Mouse (Mus musculus) heart, embryonic 12.5 days (tissue): ENCODE results near the gene Tbk1. TPM values are rescaled to one million over a fixed set of nuclear protein-coding genes. Genes with fewer than 3 reads are reported as not detected.

Source experiments
- ATAC-seq: fragments of 200-750 bp; cut with Nextera tagmentation; 2 replicates; pipeline ENCODE4 v1.8.0; 2017; ENCODE audit warnings: moderate TSS enrichment, moderate library complexity; ENCODE audit not compliant: insufficient number of reproducible peaks, low FRiP score
- H3K27ac ChIP-seq: fragments of 300-500 bp; sonication (generic); 2 replicates; pipeline ENCODE4 v1.5.1; 2016; ENCODE audit warnings: mild to moderate bottlenecking, moderate library complexity; ENCODE audit not compliant: poor library complexity, severe bottlenecking
- H3K27me3 ChIP-seq: fragments of 300-500 bp; sonication (generic); replicated peaks from 2 replicates; pipeline ENCODE4 v1.6.1; 2016; ENCODE audit warnings: mild to moderate bottlenecking, moderate library complexity
- H3K36me3 ChIP-seq: fragments of 300-500 bp; sonication (generic); 2 replicates; pipeline ENCODE4 v1.6.1; 2016; ENCODE audit warnings: mild to moderate bottlenecking, moderate library complexity
- H3K4me1 ChIP-seq: fragments of 300-500 bp; sonication (generic); replicated peaks from 2 replicates; pipeline ENCODE4 v1.6.1; 2016; ENCODE audit warnings: mild to moderate bottlenecking
- H3K4me2 ChIP-seq: fragments of 300-500 bp; sonication (generic); 2 replicates; pipeline ENCODE4 v1.6.1; 2016; ENCODE audit warnings: mild to moderate bottlenecking, moderate library complexity
- H3K4me3 ChIP-seq: fragments of 300-500 bp; sonication (generic); 2 replicates; pipeline ENCODE4 v1.5.1; 2016; ENCODE audit warnings: mild to moderate bottlenecking
- H3K9ac ChIP-seq: fragments of 300-500 bp; sonication (generic); 2 replicates; pipeline ENCODE4 v1.6.1; 2016; ENCODE audit warnings: mild to moderate bottlenecking, moderate library complexity
- H3K9me3 ChIP-seq: fragments of 300-500 bp; sonication (generic); replicated peaks from 2 replicates; pipeline ENCODE4 v1.6.1; 2016; ENCODE audit warnings: mild to moderate bottlenecking, moderate library complexity
- WGBS: fragments of 180-500 bp; shearing (Covaris S2); methylation state at CpG from one replicate; pipeline ENCODE4 v1.1.7; 2016; 5-methylcytosine and 5-hydroxymethylcytosine counted together
- polyA plus RNA-seq: library from polyadenylated mRNA; unstranded; fragments of >200 nt; fragmentation: Nextera tagmentation; extraction: Ambion mirVana; gene quantifications from 2 replicates; pipeline ENCODE4 v1.2.1, GENCODE M21; 2016

The Tbk1 gene
- polyA plus RNA-seq, 1 experiment from 2014 or later, result 23.9 TPM

DNA sequence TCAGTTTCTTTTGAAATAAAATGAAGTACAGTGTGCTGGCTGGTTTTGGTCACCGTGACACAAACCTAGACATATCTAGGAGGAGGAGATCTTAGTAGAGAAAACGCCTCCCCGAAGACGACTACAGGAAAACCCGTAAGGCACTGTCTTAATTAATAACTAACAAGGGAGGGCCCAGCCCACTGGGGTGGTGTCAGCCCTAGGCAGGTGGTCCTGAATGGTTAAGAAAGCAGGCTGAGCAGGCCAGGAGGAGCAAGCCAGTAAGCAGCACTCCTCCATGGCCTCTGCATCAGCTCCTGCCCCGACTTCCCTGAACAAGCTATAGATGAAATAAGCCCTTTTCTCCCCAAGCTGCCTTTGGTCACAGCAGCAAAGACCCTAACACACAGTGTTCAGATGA, 16.8 kb downstream of the Tbk1 start:
- no peak for ATAC-seq
- Histone ChIP-seq H3K4me2 (no peak overlapping the region; the same call in 1 of the 2 replicates), H3K27me3 (no peaks in the 10 kb centered on the region), H3K4me3 (no peak overlapping the region), H3K4me1 (peaks cover 16% of the 10 kb centered on the region), H3K36me3 (peaks cover 59% of the 10 kb centered on the region), H3K27ac (peak overlapping the region; percentile 50), H3K9me3 (0 out of 2 replicates have a peak, but pooled peaks cover 3% of the 10 kb centered on the region), H3K9ac (no peak overlapping the region)
- 68% methylated on average over 6 of the region's 6 CpGs for WGBS

DNA sequence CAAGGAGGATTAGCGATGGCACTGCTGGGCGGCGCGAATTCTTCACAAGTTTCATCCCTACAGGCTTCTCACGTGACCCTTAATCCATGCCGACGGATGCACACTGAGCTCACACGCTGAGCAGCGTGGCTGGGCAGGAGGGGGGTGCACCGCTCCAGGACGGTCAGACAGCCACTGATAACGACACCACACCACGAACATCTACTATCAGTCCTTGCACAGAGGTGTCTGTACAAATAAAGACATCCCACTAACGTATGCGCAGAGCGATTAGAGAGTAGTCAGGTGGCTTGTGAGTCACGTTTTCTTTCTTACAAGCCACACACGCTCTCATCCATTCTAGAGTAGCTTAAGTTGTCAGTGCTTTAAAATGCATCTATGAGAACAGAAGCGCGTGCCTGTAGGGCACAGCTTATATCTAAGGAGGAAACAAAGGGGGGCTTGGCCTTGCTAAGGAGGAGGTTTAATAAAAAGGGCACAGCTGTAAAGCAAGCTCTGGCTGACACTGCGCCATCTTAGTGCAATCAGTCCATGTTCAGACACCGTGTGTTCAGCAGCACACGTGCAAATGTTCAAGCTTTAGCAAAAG, 17.5 kb downstream of the Tbk1 start:
- Histone ChIP-seq H3K36me3 (peaks cover 61% of the 10 kb centered on the region), H3K4me3 (peak overlapping the region; percentile 35), H3K4me2 (peak overlapping the region; percentile 66), H3K27me3 (no peaks in the 10 kb centered on the region), H3K4me1 (peaks cover 16% of the 10 kb centered on the region), H3K27ac (peak overlapping the region; percentile 50), H3K9ac (peak overlapping the region; percentile 53; the same call in 1 of the 2 replicates), H3K9me3 (0 out of 2 replicates have a peak, but pooled peaks cover 3% of the 10 kb centered on the region)
- 8% methylated on average over 23 of the region's 23 CpGs for WGBS
- peak; percentile 100 for ATAC-seq

DNA sequence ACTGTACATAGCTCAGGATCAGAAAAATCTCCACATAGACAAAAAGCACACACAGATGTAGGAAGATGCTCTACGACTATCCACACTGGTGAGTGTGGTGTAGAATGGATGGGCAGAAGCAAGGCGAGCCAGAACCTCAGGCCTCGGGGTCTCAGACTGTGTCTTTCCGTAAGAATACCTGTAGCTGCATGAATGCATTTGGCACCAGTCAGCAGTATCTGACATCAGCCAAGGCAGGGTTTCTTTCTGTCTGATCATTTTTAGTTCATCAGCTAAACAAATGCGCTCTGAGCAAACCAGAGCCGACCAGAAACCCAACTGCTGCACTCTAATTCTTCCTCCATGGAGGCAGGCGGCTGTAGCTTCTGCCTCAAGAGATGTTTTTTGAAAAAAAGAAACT, 18.1 kb downstream of the Tbk1 start:
- Histone ChIP-seq H3K9ac (peak overlapping the region; percentile 53; the same call in 1 of the 2 replicates), H3K27me3 (no peaks in the 10 kb centered on the region), H3K4me2 (peak overlapping the region; percentile 66), H3K27ac (peak overlapping the region; percentile 50), H3K36me3 (peaks cover 65% of the 10 kb centered on the region), H3K9me3 (0 out of 2 replicates have a peak, but pooled peaks cover 3% of the 10 kb centered on the region), H3K4me1 (peaks cover 16% of the 10 kb centered on the region), H3K4me3 (peak overlapping the region; percentile 35; the same call in 1 of the 2 replicates)
- 0 out of 2 replicates have a peak, but pooled peaks have one; percentile 30 for ATAC-seq
- WGBS, result 69% methylated on average over 7 of the region's 7 CpGs

DNA sequence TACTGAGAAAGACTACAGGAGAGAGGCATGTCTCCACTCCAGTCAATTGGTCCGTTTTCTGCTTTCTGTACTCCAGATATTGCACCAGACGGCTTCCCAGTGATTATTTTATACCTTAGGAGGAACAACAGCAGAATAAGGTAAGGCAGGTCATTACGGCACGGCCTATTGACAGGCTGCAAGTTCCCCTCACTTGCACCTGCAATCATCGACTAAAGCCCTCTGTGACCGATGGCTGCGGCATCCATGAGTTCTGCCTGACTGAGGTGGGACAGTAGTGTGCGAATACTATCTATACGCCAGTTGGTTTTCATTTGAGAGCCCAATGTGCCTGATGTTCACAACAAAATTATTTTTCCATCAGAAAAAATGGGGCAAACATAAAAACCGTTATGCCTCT, 18.6 kb downstream of the Tbk1 start:
- no peak overlapping the region for H3K9ac ChIP-seq
- WGBS, result 91% methylated on average over 10 of the region's 10 CpGs
- no peak overlapping the region; the same call in 1 of the 2 replicates for H3K27ac ChIP-seq
- H3K4me1 ChIP-seq, result peaks cover 16% of the 10 kb centered on the region
- H3K36me3 ChIP-seq, result peaks cover 65% of the 10 kb centered on the region
- H3K9me3 ChIP-seq, result 0 out of 2 replicates have a peak, but pooled peaks cover 3% of the 10 kb centered on the region
- no peak for ATAC-seq
- H3K4me2 ChIP-seq, result no peak overlapping the region
- H3K4me3 ChIP-seq, result no peak overlapping the region
- no peaks in the 10 kb centered on the region for H3K27me3 ChIP-seq

DNA sequence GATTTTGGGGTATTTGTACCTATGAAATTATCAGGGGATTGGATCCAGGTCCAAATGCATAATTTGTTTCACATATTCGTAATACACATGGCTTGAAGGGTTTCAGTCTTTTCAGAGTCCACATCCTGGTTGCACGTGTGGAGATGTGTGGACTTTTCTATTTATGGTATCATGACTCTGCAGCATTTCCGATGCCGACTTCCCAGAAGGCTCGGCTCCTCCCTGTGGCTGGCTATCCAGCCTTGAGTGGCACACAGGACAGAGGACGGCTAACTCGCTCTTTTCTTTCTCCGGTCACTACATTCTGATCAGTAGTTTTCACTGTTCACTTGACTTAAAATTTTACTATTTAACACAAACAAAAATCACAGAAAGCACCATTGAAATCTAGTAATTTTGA, 22.1 kb downstream of the Tbk1 start:
- H3K4me3 ChIP-seq, result no peak overlapping the region
- no peak overlapping the region for H3K9ac ChIP-seq
- no peak for ATAC-seq
- peaks cover 57% of the 10 kb centered on the region for H3K36me3 ChIP-seq
- H3K9me3 ChIP-seq, result 0 out of 2 replicates have a peak, but pooled peaks cover 3% of the 10 kb centered on the region
- no peaks in the 10 kb centered on the region for H3K27me3 ChIP-seq
- no peak overlapping the region for H3K4me2 ChIP-seq
- WGBS, result 62% methylated on average over 8 of the region's 8 CpGs
- no peak overlapping the region for H3K27ac ChIP-seq
- H3K4me1 ChIP-seq, result peaks cover 12% of the 10 kb centered on the region

DNA sequence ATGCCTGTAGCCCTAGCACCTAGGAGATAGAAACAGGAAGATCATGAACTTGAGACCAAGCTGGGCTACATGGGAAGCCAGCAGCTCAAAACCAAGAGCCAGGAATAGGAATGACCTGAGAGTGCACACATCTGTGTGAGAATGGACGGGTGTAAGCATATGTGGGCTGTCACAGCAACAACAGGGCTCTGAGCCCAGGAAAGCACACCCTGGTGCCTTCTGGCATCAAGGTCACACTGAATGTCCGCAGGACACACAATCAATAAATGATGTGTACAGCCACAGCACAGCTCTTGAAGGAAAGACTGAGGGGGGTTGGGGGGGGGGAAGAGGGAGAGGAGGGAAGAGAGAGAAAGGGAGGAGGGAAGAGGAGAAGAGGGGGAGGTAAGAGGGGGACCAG, 28.4 kb downstream of the Tbk1 start:
- H3K27me3 ChIP-seq, result no peaks in the 10 kb centered on the region
- H3K4me1 ChIP-seq, result no peaks in the 10 kb centered on the region
- no peak overlapping the region for H3K4me2 ChIP-seq
- H3K27ac ChIP-seq, result no peak overlapping the region
- H3K4me3 ChIP-seq, result no peak overlapping the region
- peaks cover 75% of the 10 kb centered on the region for H3K36me3 ChIP-seq
- H3K9me3 ChIP-seq, result no peaks in the 10 kb centered on the region
- no peak overlapping the region for H3K9ac ChIP-seq
- no peak for ATAC-seq
- 76% methylated on average over 2 of the region's 2 CpGs for WGBS

DNA sequence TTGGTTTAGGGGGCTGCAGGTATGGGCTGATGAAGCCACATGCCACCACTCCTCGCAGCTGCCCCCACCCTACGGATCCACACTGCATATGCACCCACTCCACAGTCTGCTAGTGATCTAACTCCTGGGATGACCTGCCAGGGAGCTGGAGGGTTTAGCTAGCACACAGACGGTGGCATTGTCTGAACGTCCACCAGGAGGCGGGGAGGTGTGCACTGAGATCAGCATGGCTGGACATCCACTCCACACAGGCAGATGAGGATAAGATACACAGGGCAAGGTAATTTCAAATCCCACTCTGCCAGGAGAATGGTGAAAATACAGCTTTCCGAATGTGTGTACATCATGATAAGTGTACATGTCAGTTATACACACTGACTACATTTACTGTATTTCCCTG, 30.3 kb downstream of the Tbk1 start:
- Histone ChIP-seq H3K27ac (no peak overlapping the region), H3K4me2 (no peak overlapping the region), H3K27me3 (no peaks in the 10 kb centered on the region), H3K9me3 (no peaks in the 10 kb centered on the region), H3K4me1 (no peaks in the 10 kb centered on the region), H3K4me3 (no peak overlapping the region), H3K36me3 (peaks cover 86% of the 10 kb centered on the region), H3K9ac (no peak overlapping the region)
- 76% methylated on average over 6 of the region's 6 CpGs for WGBS
- 0 out of 2 replicates have a peak, but pooled peaks have one; percentile 29 for ATAC-seq

DNA sequence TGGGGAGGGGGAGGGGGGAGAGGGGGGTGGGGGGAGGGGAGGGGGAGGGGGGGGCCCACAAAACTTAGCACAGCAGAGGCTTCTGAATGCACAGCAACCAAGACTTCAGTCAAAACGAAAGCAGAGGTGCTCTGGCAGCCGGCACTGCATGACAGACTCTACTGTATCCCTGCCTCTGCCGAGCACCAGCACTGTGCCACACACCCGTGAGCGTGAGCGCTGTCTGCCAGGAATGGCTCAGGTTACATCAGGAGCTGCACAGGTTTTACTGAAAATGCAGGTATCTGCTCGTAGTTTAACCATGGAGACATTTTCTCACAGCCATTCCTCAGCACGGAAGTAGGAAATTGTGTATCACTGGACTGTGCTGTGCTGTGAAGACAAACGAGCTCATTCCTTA, 36.3 kb downstream of the Tbk1 start:
- Histone ChIP-seq H3K4me3 (no peak overlapping the region), H3K27me3 (no peaks in the 10 kb centered on the region), H3K36me3 (peaks cover 89% of the 10 kb centered on the region), H3K9me3 (no peaks in the 10 kb centered on the region), H3K4me2 (no peak overlapping the region), H3K27ac (no peak overlapping the region), H3K9ac (no peak overlapping the region), H3K4me1 (peaks cover 5% of the 10 kb centered on the region; the same call in 1 of the 2 replicates)
- ATAC-seq, result no peak
- 92% methylated on average over 9 of the region's 9 CpGs for WGBS

DNA sequence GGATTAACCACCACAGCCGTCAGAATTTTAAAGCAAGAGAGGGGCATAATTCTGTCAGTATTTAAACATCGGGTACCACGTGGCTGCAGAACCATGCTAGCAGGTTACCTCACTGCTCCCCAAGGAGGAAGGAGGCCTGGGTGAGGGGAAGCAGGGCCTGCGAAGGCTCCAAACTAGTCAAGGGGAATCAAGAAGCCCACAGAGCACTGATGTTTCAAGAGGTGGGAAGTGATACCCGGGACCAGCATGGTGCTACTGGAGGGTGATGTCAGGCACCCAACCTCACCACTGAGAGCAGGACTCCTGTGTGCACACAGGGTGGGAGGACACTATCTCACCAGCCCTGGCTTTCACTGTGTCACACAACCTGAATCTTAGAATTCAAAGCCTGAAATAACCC, 36.9 kb downstream of the Tbk1 start:
- 81% methylated on average over 5 of the region's 5 CpGs for WGBS
- Histone ChIP-seq H3K36me3 (peaks cover 87% of the 10 kb centered on the region), H3K4me1 (peaks cover 5% of the 10 kb centered on the region; the same call in 1 of the 2 replicates), H3K9me3 (no peaks in the 10 kb centered on the region), H3K4me2 (no peak overlapping the region), H3K27ac (no peak overlapping the region), H3K27me3 (no peaks in the 10 kb centered on the region), H3K9ac (no peak overlapping the region), H3K4me3 (no peak overlapping the region)
- ATAC-seq, result no peak

DNA sequence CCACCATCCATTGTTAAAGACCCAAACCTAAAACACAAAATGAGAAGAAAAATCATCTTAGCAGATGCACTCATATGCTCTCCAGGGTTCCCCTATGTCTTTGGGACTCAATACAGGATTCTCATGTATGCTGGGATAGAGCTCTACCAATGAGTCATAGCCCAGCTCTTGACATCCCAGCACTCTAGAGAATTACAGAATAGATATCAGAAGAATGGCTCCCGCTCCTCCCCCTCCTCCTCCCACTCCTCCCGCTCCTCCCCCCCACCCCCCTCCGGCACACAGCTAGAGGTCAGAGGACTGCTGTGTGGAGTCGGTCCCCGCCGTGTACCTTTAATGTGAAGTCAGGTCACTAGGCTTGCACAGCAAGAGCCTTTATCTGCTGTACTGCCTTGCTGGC, 39.4 kb downstream of the Tbk1 start:
- Histone ChIP-seq H3K27ac (no peak overlapping the region), H3K4me1 (peaks cover 5% of the 10 kb centered on the region; the same call in 1 of the 2 replicates), H3K4me3 (no peak overlapping the region), H3K9me3 (no peaks in the 10 kb centered on the region), H3K4me2 (no peak overlapping the region), H3K36me3 (peaks cover 70% of the 10 kb centered on the region), H3K9ac (no peak overlapping the region), H3K27me3 (no peaks in the 10 kb centered on the region)
- WGBS, result 57% methylated on average over 6 of the region's 6 CpGs
- ATAC-seq, result no peak

DNA sequence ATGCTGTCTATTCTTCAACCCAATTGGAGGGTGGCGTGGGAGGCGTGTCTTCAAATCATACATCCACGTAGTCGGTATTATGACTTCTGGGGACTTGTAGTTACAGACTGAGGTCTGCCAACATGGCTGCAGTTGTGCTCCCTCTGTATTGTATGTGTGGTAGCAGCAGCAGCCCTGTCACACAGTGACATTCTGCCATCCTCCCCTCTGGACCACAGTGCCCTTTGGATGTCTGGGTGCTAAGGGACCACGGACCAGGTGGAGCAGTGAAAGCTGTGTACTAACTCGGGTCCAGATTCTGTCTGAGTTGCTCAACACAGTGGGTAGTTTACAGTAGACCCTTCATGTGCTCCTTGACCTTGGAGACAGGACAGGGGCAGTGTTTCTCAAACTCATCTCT, 43.0 kb downstream of the Tbk1 start:
- WGBS, result 93% methylated on average over 6 of the region's 6 CpGs
- H3K9ac ChIP-seq, result no peak overlapping the region
- no peak overlapping the region for H3K4me3 ChIP-seq
- H3K4me1 ChIP-seq, result peaks cover 5% of the 10 kb centered on the region; the same call in 1 of the 2 replicates
- ATAC-seq, result no peak
- no peaks in the 10 kb centered on the region for H3K27me3 ChIP-seq
- H3K27ac ChIP-seq, result no peak overlapping the region
- H3K36me3 ChIP-seq, result peaks cover 36% of the 10 kb centered on the region
- no peak overlapping the region for H3K4me2 ChIP-seq
- H3K9me3 ChIP-seq, result no peaks in the 10 kb centered on the region
